Mouse (Mus musculus) limb, embryonic 12.5 days (tissue): ENCODE data around the gene Lrig2. TPM values are rescaled to one million over a fixed set of nuclear protein-coding genes. Genes with fewer than 3 reads are reported as not detected.

Source experiments
- ATAC-seq: fragments of 200-750 bp; cut with Nextera tagmentation; 2 replicates; pipeline ENCODE4 v1.8.0; 2017; ENCODE audit warnings: low read depth, moderate TSS enrichment; ENCODE audit not compliant: insufficient number of reproducible peaks, insufficient read depth, low FRiP score, low TSS enrichment
- H3K27ac ChIP-seq: fragments of 300-500 bp; sonication (generic); 2 replicates; pipeline ENCODE4 v1.5.1; 2016; ENCODE audit warnings: mild to moderate bottlenecking, moderate library complexity
- H3K27me3 ChIP-seq: fragments of 300-500 bp; sonication (generic); 2 replicates; pipeline ENCODE4 v1.6.1; 2016; ENCODE audit warnings: mild to moderate bottlenecking, moderate library complexity
- H3K36me3 ChIP-seq: fragments of 300-500 bp; sonication (generic); 2 replicates; pipeline ENCODE4 v1.6.1; 2016; ENCODE audit warnings: mild to moderate bottlenecking, moderate library complexity
- H3K4me1 ChIP-seq: fragments of 300-500 bp; sonication (generic); replicated peaks from 2 replicates; pipeline ENCODE4 v1.6.1; 2016
- H3K4me2 ChIP-seq: fragments of 300-500 bp; sonication (generic); 2 replicates; pipeline ENCODE4 v1.6.1; 2016; ENCODE audit warnings: mild to moderate bottlenecking, moderate library complexity
- H3K4me3 ChIP-seq: fragments of 300-500 bp; sonication (generic); replicated peaks from 2 replicates; pipeline ENCODE4 v1.5.1; 2016; ENCODE audit warnings: mild to moderate bottlenecking
- H3K9ac ChIP-seq: fragments of 300-500 bp; sonication (generic); replicated peaks from 2 replicates; pipeline ENCODE4 v1.6.1; 2016; ENCODE audit warnings: mild to moderate bottlenecking, moderate library complexity
- H3K9me3 ChIP-seq: fragments of 300-500 bp; sonication (generic); 2 replicates; pipeline ENCODE4 v1.6.1; 2016; ENCODE audit warnings: mild to moderate bottlenecking, moderate library complexity
- WGBS: fragments of 180-500 bp; shearing (Covaris S2); methylation state at CpG from one replicate; pipeline ENCODE4 v1.1.7; 2016; 5-methylcytosine and 5-hydroxymethylcytosine counted together
- polyA plus RNA-seq: library from polyadenylated mRNA; unstranded; fragments of >200 nt; fragmentation: Nextera tagmentation; extraction: Ambion mirVana; gene quantifications from 2 replicates; pipeline ENCODE4 v1.2.1, GENCODE M21; 2016

Lrig2 gene
- polyA plus RNA-seq, 1 experiment from 2014 or later: 27.6 TPM

DNA sequence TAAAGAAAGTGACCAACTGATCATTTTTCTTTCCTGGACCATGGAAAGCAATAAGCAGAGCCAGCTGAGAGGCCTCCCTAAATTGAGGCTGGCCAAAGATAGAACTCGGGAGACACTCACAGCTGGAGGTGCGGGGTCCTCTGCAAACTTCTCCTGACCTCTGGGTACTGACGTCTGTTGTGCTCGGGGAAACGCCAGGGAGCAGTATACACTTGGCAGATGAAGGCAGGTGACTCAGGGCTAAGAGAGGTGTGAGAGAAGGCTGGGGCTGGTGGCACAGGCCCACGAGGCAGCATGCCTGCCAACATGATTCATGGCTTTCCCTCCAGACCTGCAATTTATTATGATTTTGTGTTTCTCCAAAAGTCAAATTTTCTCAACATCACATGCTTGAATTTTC is 66.1 kb downstream of the Lrig2 start:
- Histone ChIP-seq H3K27ac (no peak overlapping the region), H3K27me3 (no peaks in the 10 kb centered on the region), H3K9ac (no peak overlapping the region), H3K36me3 (no peaks in the 10 kb centered on the region), H3K4me1 (peaks cover 4% of the 10 kb centered on the region), H3K9me3 (no peaks in the 10 kb centered on the region), H3K4me2 (no peak overlapping the region), H3K4me3 (no peak overlapping the region)
- WGBS: 46% methylated on average over 6 of the region's 6 CpGs
- ATAC-seq: no peak

- no peak overlapping the region for H3K9ac ChIP-seq
- no peaks in the 10 kb centered on the region for H3K27me3 ChIP-seq
- peaks cover 4% of the 10 kb centered on the region for H3K4me1 ChIP-seq
- H3K36me3 ChIP-seq: no peaks in the 10 kb centered on the region
- no peak for ATAC-seq
- H3K4me3 ChIP-seq: no peak overlapping the region
- no peaks in the 10 kb centered on the region for H3K9me3 ChIP-seq
- no peak overlapping the region for H3K27ac ChIP-seq
- WGBS: 55% methylated on average over 3 of the region's 3 CpGs
- H3K4me2 ChIP-seq: no peak overlapping the region
Measured at GRCm38 (mm10) chr3:104444946-104445460, 66.7 kb downstream of the Lrig2 start.

GRCm38 (mm10) chr3:104444082-104444481 is 67.6 kb downstream of the Lrig2 start:
- Histone ChIP-seq H3K4me3 (no peak overlapping the region), H3K9me3 (no peaks in the 10 kb centered on the region), H3K4me1 (peaks cover 4% of the 10 kb centered on the region), H3K27ac (no peak overlapping the region), H3K27me3 (no peaks in the 10 kb centered on the region), H3K4me2 (no peak overlapping the region), H3K36me3 (no peaks in the 10 kb centered on the region), H3K9ac (no peak overlapping the region)
- 90% methylated on average over 3 of the region's 3 CpGs for WGBS
- ATAC-seq: no peak

DNA sequence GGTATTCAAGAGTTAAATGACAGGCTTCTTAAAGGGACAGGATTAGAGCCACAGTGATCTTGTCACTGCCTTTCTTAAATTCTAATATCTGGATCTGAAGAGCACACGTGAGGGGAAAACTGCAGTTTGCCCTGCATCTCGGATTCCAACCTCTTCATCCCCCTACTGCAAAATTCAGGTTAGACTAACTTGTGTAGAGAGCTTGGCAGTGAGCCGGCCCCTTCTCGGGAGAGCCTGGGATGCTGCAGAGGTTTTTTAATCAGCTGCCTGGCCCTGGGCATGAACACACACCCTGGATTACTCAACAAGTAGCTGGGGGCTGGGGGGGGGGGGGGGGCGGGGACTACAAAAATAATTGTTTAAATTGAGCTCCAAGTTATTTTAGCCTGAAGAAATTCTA is 69.4 kb downstream of the Lrig2 start:
- Histone ChIP-seq H3K27me3 (no peaks in the 10 kb centered on the region), H3K9me3 (no peaks in the 10 kb centered on the region), H3K4me2 (peak overlapping the region; percentile 53), H3K4me1 (peaks cover 4% of the 10 kb centered on the region), H3K4me3 (no peak overlapping the region), H3K36me3 (no peaks in the 10 kb centered on the region), H3K9ac (peak overlapping the region; percentile 50; the same call in 1 of the 2 replicates), H3K27ac (0 out of 2 replicates have a peak overlapping the region, but pooled peaks have one; percentile 3)
- peak; percentile 41; the same call in 1 of the 2 replicates for ATAC-seq
- 27% methylated on average over 5 of the region's 5 CpGs for WGBS

GRCm38 (mm10) chr3:104441870-104442283 is 69.8 kb downstream of the Lrig2 start:
- Histone ChIP-seq H3K27me3 (no peaks in the 10 kb centered on the region), H3K4me2 (peak overlapping the region; percentile 53), H3K4me3 (peak overlapping the region; percentile 19; the same call in 1 of the 2 replicates), H3K9ac (no peak overlapping the region; the same call in 1 of the 2 replicates), H3K27ac (peak overlapping the region; percentile 57), H3K4me1 (peaks cover 4% of the 10 kb centered on the region), H3K9me3 (no peaks in the 10 kb centered on the region), H3K36me3 (no peaks in the 10 kb centered on the region)
- WGBS: 8% methylated on average over 15 of the region's 15 CpGs
- peak; percentile 94 for ATAC-seq

DNA sequence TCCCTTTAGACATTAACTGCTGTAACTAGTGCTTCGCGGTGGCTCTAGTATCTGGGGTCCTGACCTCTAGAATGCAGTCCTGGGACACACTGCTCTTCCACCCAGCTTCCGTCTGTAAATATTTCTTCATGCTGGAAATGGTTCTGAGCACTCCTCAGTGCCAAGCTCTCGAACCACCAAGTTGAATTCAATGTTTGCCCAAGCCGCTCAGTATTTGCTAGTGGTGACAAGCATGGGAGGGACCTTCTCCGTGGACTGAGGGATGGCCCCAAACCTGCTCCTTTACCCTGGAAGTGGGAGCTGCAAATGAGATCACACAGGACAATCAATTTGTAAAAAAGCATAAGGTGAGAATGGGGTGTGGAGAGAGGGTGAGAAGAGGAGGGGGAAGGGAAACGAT is 70.3 kb downstream of the Lrig2 start:
- Histone ChIP-seq H3K9ac (no peak overlapping the region), H3K4me3 (no peak overlapping the region), H3K9me3 (no peaks in the 10 kb centered on the region), H3K4me1 (peaks cover 4% of the 10 kb centered on the region), H3K36me3 (no peaks in the 10 kb centered on the region), H3K27ac (peak overlapping the region; percentile 57), H3K4me2 (peak overlapping the region; percentile 53), H3K27me3 (no peaks in the 10 kb centered on the region)
- ATAC-seq: no peak
- WGBS: 70% methylated on average over 7 of the region's 7 CpGs

DNA sequence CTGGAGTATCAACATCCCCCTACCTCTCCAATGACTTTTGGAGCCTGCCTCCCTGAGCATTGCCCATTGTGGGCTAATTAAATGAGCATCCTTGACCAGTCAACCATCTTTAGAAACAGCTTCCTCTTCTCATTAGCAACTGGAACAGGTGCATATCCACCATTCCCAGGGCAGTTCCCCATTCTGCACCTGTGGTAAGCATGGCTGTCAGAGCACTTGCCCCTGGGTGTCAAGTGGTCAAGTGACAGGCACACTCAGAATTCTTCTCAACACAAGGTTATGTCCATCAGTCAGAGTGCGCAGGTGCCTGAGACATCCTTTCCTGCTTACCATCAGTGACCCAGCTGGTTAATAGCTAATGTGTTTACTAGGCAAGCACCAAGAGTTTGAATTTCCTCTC is 72.9 kb downstream of the Lrig2 start:
- Histone ChIP-seq H3K4me1 (peaks cover 10% of the 10 kb centered on the region), H3K4me2 (no peak overlapping the region), H3K36me3 (no peaks in the 10 kb centered on the region), H3K4me3 (no peak overlapping the region), H3K9me3 (no peaks in the 10 kb centered on the region), H3K9ac (no peak overlapping the region), H3K27me3 (no peaks in the 10 kb centered on the region), H3K27ac (no peak overlapping the region)
- ATAC-seq: no peak
- WGBS: 85% methylated on average over 1 of the region's 1 CpGs

- H3K27me3 ChIP-seq: no peaks in the 10 kb centered on the region
- ATAC-seq: no peak
- no peak overlapping the region for H3K9ac ChIP-seq
- peaks cover 13% of the 10 kb centered on the region for H3K4me1 ChIP-seq
- H3K27ac ChIP-seq: no peak overlapping the region
- no peak overlapping the region for H3K4me2 ChIP-seq
- H3K9me3 ChIP-seq: no peaks in the 10 kb centered on the region
- H3K36me3 ChIP-seq: no peaks in the 10 kb centered on the region
- 87% methylated on average over 7 of the region's 7 CpGs for WGBS
- no peak overlapping the region for H3K4me3 ChIP-seq
Measured at GRCm38 (mm10) chr3:104437576-104437975, 74.1 kb downstream of the Lrig2 start.

- no peak overlapping the region for H3K4me3 ChIP-seq
- H3K4me2 ChIP-seq: no peak overlapping the region
- no peak overlapping the region for H3K9ac ChIP-seq
- peaks cover 21% of the 10 kb centered on the region for H3K4me1 ChIP-seq
- H3K27me3 ChIP-seq: no peaks in the 10 kb centered on the region
- no peaks in the 10 kb centered on the region for H3K36me3 ChIP-seq
- ATAC-seq: no peak
- H3K27ac ChIP-seq: no peak overlapping the region
- WGBS: 88% methylated on average over 3 of the region's 3 CpGs
- H3K9me3 ChIP-seq: no peaks in the 10 kb centered on the region
Measured at GRCm38 (mm10) chr3:104435947-104436346, 75.8 kb downstream of the Lrig2 start.

GRCm38 (mm10) chr3:104434246-104434696 is 77.4 kb downstream of the Lrig2 start:
- Histone ChIP-seq H3K9me3 (no peaks in the 10 kb centered on the region), H3K9ac (no peak overlapping the region), H3K4me1 (peaks cover 24% of the 10 kb centered on the region), H3K36me3 (no peaks in the 10 kb centered on the region), H3K27me3 (no peaks in the 10 kb centered on the region), H3K27ac (no peak overlapping the region), H3K4me3 (peak overlapping the region; percentile 29), H3K4me2 (peak overlapping the region; percentile 49)
- no peak for ATAC-seq
- 6% methylated on average over 9 of the region's 9 CpGs for WGBS

DNA sequence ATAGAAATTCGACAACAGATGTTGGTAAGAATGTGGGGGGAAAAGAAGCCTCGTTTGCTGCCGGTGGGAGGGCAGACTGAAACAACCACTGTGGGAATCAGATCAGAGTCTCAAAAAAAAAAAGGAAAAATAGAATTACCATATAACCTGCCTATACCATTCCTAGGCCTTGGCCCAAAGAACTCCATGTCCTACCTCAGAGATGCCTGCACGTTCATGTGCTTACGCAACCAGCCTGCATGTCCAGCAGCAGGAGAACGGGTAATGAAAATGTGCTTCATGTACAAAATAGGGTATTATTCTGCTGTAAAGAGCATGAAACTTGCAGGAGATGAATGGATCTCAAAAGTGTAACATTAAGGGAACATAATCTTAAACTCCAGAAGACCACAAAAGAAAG is 79.1 kb downstream of the Lrig2 start:
- H3K4me1 ChIP-seq: peaks cover 24% of the 10 kb centered on the region

DNA sequence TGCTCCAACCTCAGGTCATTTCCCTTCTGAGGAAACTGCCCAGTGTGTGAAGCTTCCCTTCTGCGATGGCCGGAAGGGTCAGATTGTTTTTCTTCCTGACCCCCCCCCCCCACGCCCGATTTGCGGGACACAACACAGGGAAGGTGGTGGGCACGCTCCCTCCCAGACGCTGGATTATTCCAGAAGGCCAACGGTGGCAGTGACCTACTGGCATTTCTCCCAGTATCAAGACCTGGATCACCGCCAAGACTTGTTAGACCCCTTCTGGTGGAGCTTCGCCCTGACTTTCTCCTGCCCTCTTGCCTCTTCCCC is 79.9 kb downstream of the Lrig2 start:
- WGBS: 35% methylated on average over 10 of the region's 10 CpGs
- Histone ChIP-seq H3K27ac (0 out of 2 replicates have a peak overlapping the region, but pooled peaks have one; percentile 45), H3K9ac (no peak overlapping the region)

More for the DNA sequence above, 79.1 kb downstream of the Lrig2 start:
- no peaks in the 10 kb centered on the region for H3K9me3 ChIP-seq
- no peak overlapping the region for H3K4me2 ChIP-seq
- no peak for ATAC-seq
- WGBS: 83% methylated on average over 6 of the region's 6 CpGs
- no peaks in the 10 kb centered on the region for H3K27me3 ChIP-seq
- H3K27ac ChIP-seq: no peak overlapping the region
- H3K36me3 ChIP-seq: no peaks in the 10 kb centered on the region
- no peak overlapping the region for H3K4me3 ChIP-seq
- H3K9ac ChIP-seq: no peak overlapping the region

More for the DNA sequence above, 79.9 kb downstream of the Lrig2 start:
- Histone ChIP-seq H3K4me1 (peaks cover 24% of the 10 kb centered on the region), H3K27me3 (no peaks in the 10 kb centered on the region), H3K9me3 (no peaks in the 10 kb centered on the region), H3K36me3 (no peaks in the 10 kb centered on the region), H3K4me3 (no peak overlapping the region), H3K4me2 (no peak overlapping the region)
- no peak for ATAC-seq
